Mouse (Mus musculus): Measurements from ENCODE around the gene Clic4. TPM values are rescaled to one million over a fixed set of nuclear protein-coding genes. Genes with fewer than 3 reads are reported as not detected.
A peak's percentile ranks its signal among the peaks of the same experiment; 100 is the strongest.

Gene Clic4
- polyA plus RNA-seq, 1 experiment, result not detected

GRCm38 (mm10) chr4:135246444-135246843 is 26.2 kb downstream of the Clic4 start:
- TF ChIP-seq POLR2A (IDR thresholded peaks at IDR 0.05; ENCODE audit: insufficient read depth, low read depth, low read length) (no peak), CTCF (IDR thresholded peaks at IDR 0.05; ENCODE audit: insufficient read depth, low read depth, low read length) (no peak)
- H3K4me1 ChIP-seq (ENCODE audit: control insufficient read depth, insufficient read depth, low read length), result peaks cover 23% of the 10 kb centered on the region
- 0 out of 2 replicates have a peak overlapping the region, but pooled peaks have one; percentile 0 for H3K27ac ChIP-seq (ENCODE audit: insufficient read depth, low read depth, low read length)
- H3K4me3 ChIP-seq (ENCODE audit: insufficient read depth, low read depth, low read length), result no peak overlapping the region
- WGBS, result 44% methylated on average over 2 of the region's 2 CpGs

GRCm38 (mm10) chr4:135245841-135246240 is 26.8 kb downstream of the Clic4 start:
- 85% methylated on average over 11 of the region's 11 CpGs for WGBS
- 0 out of 2 replicates have a peak overlapping the region, but pooled peaks have one; percentile 0 for H3K27ac ChIP-seq (ENCODE audit: insufficient read depth, low read depth, low read length)
- H3K4me3 ChIP-seq (ENCODE audit: insufficient read depth, low read depth, low read length), result no peak overlapping the region
- TF ChIP-seq POLR2A (IDR thresholded peaks at IDR 0.05; ENCODE audit: insufficient read depth, low read depth, low read length) (no peak), CTCF (IDR thresholded peaks at IDR 0.05; ENCODE audit: insufficient read depth, low read depth, low read length) (no peak)
- H3K4me1 ChIP-seq (ENCODE audit: control insufficient read depth, insufficient read depth, low read length), result peaks cover 27% of the 10 kb centered on the region

- H3K4me1 ChIP-seq (ENCODE audit: control insufficient read depth, insufficient read depth, low read length), result peaks cover 28% of the 10 kb centered on the region
- TF ChIP-seq CTCF (IDR thresholded peaks at IDR 0.05; ENCODE audit: insufficient read depth, low read depth, low read length), result no peak
- no peak for TF ChIP-seq POLR2A (IDR thresholded peaks at IDR 0.05; ENCODE audit: insufficient read depth, low read depth, low read length)
- 95% methylated on average over 3 of the region's 3 CpGs for WGBS
- no peak overlapping the region for H3K27ac ChIP-seq (ENCODE audit: insufficient read depth, low read depth, low read length)
- no peak overlapping the region for H3K4me3 ChIP-seq (ENCODE audit: insufficient read depth, low read depth, low read length)
Measured at GRCm38 (mm10) chr4:135244335-135244734, 28.3 kb downstream of the Clic4 start.

- Histone ChIP-seq H3K27ac (ENCODE audit: insufficient read depth, low read depth, low read length) (no peak overlapping the region), H3K4me1 (ENCODE audit: control insufficient read depth, insufficient read depth, low read length) (peaks cover 33% of the 10 kb centered on the region), H3K4me3 (ENCODE audit: insufficient read depth, low read depth, low read length) (no peak overlapping the region)
- TF ChIP-seq CTCF (IDR thresholded peaks at IDR 0.05; ENCODE audit: insufficient read depth, low read depth, low read length), result no peak
- TF ChIP-seq POLR2A (IDR thresholded peaks at IDR 0.05; ENCODE audit: insufficient read depth, low read depth, low read length), result no peak
- WGBS, result 72% methylated on average over 7 of the region's 7 CpGs
Measured at GRCm38 (mm10) chr4:135242913-135243541, 29.6 kb downstream of the Clic4 start.

- peaks cover 30% of the 10 kb centered on the region for H3K4me1 ChIP-seq (ENCODE audit: control insufficient read depth, insufficient read depth, low read length)
- H3K27ac ChIP-seq (ENCODE audit: insufficient read depth, low read depth, low read length), result no peak overlapping the region
- WGBS, result 92% methylated on average over 5 of the region's 5 CpGs
- no peak overlapping the region for H3K4me3 ChIP-seq (ENCODE audit: insufficient read depth, low read depth, low read length)
- no peak for TF ChIP-seq CTCF (IDR thresholded peaks at IDR 0.05; ENCODE audit: insufficient read depth, low read depth, low read length)
- no peak for TF ChIP-seq POLR2A (IDR thresholded peaks at IDR 0.05; ENCODE audit: insufficient read depth, low read depth, low read length)
Measured at GRCm38 (mm10) chr4:135242383-135242782, 30.2 kb downstream of the Clic4 start.

GRCm38 (mm10) chr4:135241669-135242068 is 30.9 kb downstream of the Clic4 start:
- H3K4me3 ChIP-seq (ENCODE audit: insufficient read depth, low read depth, low read length), result no peak overlapping the region
- H3K4me1 ChIP-seq (ENCODE audit: control insufficient read depth, insufficient read depth, low read length), result peaks cover 23% of the 10 kb centered on the region
- H3K27ac ChIP-seq (ENCODE audit: insufficient read depth, low read depth, low read length), result no peak overlapping the region
- 44% methylated on average over 5 of the region's 5 CpGs for WGBS
- no peak for TF ChIP-seq CTCF (IDR thresholded peaks at IDR 0.05; ENCODE audit: insufficient read depth, low read depth, low read length)
- TF ChIP-seq POLR2A (IDR thresholded peaks at IDR 0.05; ENCODE audit: insufficient read depth, low read depth, low read length), result no peak

GRCm38 (mm10) chr4:135241106-135241505 is 31.5 kb downstream of the Clic4 start:
- Histone ChIP-seq H3K27ac (ENCODE audit: insufficient read depth, low read depth, low read length) (no peak overlapping the region), H3K4me1 (ENCODE audit: control insufficient read depth, insufficient read depth, low read length) (peaks cover 26% of the 10 kb centered on the region), H3K4me3 (ENCODE audit: insufficient read depth, low read depth, low read length) (no peak overlapping the region)
- TF ChIP-seq CTCF (IDR thresholded peaks at IDR 0.05; ENCODE audit: insufficient read depth, low read depth, low read length) (no peak), POLR2A (IDR thresholded peaks at IDR 0.05; ENCODE audit: insufficient read depth, low read depth, low read length) (no peak)
- 59% methylated on average over 5 of the region's 5 CpGs for WGBS

GRCm38 (mm10) chr4:135240329-135240728 is 32.3 kb downstream of the Clic4 start:
- Histone ChIP-seq H3K4me3 (ENCODE audit: insufficient read depth, low read depth, low read length) (no peak overlapping the region), H3K4me1 (ENCODE audit: control insufficient read depth, insufficient read depth, low read length) (peaks cover 26% of the 10 kb centered on the region), H3K27ac (ENCODE audit: insufficient read depth, low read depth, low read length) (peak overlapping the region; percentile 27; the same call in 1 of the 2 replicates)
- TF ChIP-seq CTCF (IDR thresholded peaks at IDR 0.05; ENCODE audit: insufficient read depth, low read depth, low read length) (no peak), POLR2A (IDR thresholded peaks at IDR 0.05; ENCODE audit: insufficient read depth, low read depth, low read length) (no peak)
- WGBS, result 39% methylated on average over 3 of the region's 3 CpGs

GRCm38 (mm10) chr4:135238706-135239510 is 33.7 kb downstream of the Clic4 start:
- 56% methylated on average over 13 of the region's 13 CpGs for WGBS
- Histone ChIP-seq H3K4me1 (ENCODE audit: control insufficient read depth, insufficient read depth, low read length) (peaks cover 27% of the 10 kb centered on the region), H3K27ac (ENCODE audit: insufficient read depth, low read depth, low read length) (peak overlapping the region; percentile 69), H3K4me3 (ENCODE audit: insufficient read depth, low read depth, low read length) (no peak overlapping the region)
- TF ChIP-seq CTCF (IDR thresholded peaks at IDR 0.05; ENCODE audit: insufficient read depth, low read depth, low read length) (no peak), POLR2A (IDR thresholded peaks at IDR 0.05; ENCODE audit: insufficient read depth, low read depth, low read length) (no peak)

All from olfactory bulb, adult 2 months (tissue).